Mouse (Mus musculus): ENCODE data around the gene Coasy. TPM values are rescaled to one million over a fixed set of nuclear protein-coding genes. Genes with fewer than 3 reads are reported as not detected.
A peak's percentile ranks its signal among the peaks of the same experiment; 100 is the strongest.

Gene Coasy
- polyA plus RNA-seq, 1 experiment from 2014 or later, result 44.9 TPM

GRCm38 (mm10) chr11:101081659-101082058, 706 bp upstream of the Coasy start:
- H3K27me3 ChIP-seq (ENCODE audit: control insufficient read depth, insufficient read depth, low read length), result peaks cover 43% of the 10 kb centered on the region
- ATAC-seq (ENCODE audit: low FRiP score, low TSS enrichment), result no peak

GRCm38 (mm10) chr11:101083083-101083697, 825 bp downstream of the Coasy start:
- Histone ChIP-seq H3K9ac (ENCODE audit: low read depth, low read length) (peak overlapping the region; percentile 94), H3K4me1 (ENCODE audit: control insufficient read depth, insufficient read depth, low read length) (peaks cover 21% of the 10 kb centered on the region), H3K9me3 (ENCODE audit: control insufficient read depth, low read length) (no peaks in the 10 kb centered on the region), H3K27me3 (ENCODE audit: control insufficient read depth, insufficient read depth, low read length) (peaks cover 33% of the 10 kb centered on the region), H3K4me2 (replicated peaks; ENCODE audit: low read depth, low read length) (peak overlapping the region; percentile 97), H3K4me3 (ENCODE audit: low read length) (peak overlapping the region; percentile 84), H3K27ac (ENCODE audit: low read depth, low read length) (peak overlapping the region; percentile 90; the same call in 1 of the 2 replicates), H3K36me3 (ENCODE audit: control insufficient read depth, insufficient read depth, low read length) (0 out of 2 replicates have a peak, but pooled peaks cover 6% of the 10 kb centered on the region)
- ATAC-seq (ENCODE audit: low FRiP score, low TSS enrichment), result no peak
- 32% methylated on average over 19 of the region's 19 CpGs for WGBS

More at GRCm38 (mm10) chr11:101081659-101082058, 706 bp upstream of the Coasy start:
- H3K4me2 ChIP-seq (replicated peaks; ENCODE audit: low read depth, low read length), result peak overlapping the region; percentile 97
- H3K27ac ChIP-seq (ENCODE audit: low read depth, low read length), result peak overlapping the region; percentile 14; the same call in 1 of the 2 replicates
- H3K4me3 ChIP-seq (ENCODE audit: low read length), result peak overlapping the region; percentile 84
- H3K4me1 ChIP-seq (ENCODE audit: control insufficient read depth, insufficient read depth, low read length), result peaks cover 14% of the 10 kb centered on the region
- H3K9me3 ChIP-seq (ENCODE audit: control insufficient read depth, low read length), result no peaks in the 10 kb centered on the region
- 0 out of 2 replicates have a peak, but pooled peaks cover 6% of the 10 kb centered on the region for H3K36me3 ChIP-seq (ENCODE audit: control insufficient read depth, insufficient read depth, low read length)
- H3K9ac ChIP-seq (ENCODE audit: low read depth, low read length), result peak overlapping the region; percentile 51; the same call in 1 of the 2 replicates
- 6% methylated on average over 10 of the region's 10 CpGs for WGBS

- H3K4me3 ChIP-seq (ENCODE audit: low read length), result no peak overlapping the region
- H3K27me3 ChIP-seq (ENCODE audit: control insufficient read depth, insufficient read depth, low read length), result peaks cover 22% of the 10 kb centered on the region
- H3K4me2 ChIP-seq (replicated peaks; ENCODE audit: low read depth, low read length), result no peak overlapping the region
- H3K36me3 ChIP-seq (ENCODE audit: control insufficient read depth, insufficient read depth, low read length), result peaks cover 12% of the 10 kb centered on the region
- no peak for ATAC-seq (ENCODE audit: low FRiP score, low TSS enrichment)
- H3K9me3 ChIP-seq (ENCODE audit: control insufficient read depth, low read length), result no peaks in the 10 kb centered on the region
- no peak overlapping the region for H3K27ac ChIP-seq (ENCODE audit: low read depth, low read length)
- no peak overlapping the region for H3K9ac ChIP-seq (ENCODE audit: low read depth, low read length)
- peaks cover 21% of the 10 kb centered on the region for H3K4me1 ChIP-seq (ENCODE audit: control insufficient read depth, insufficient read depth, low read length)
- WGBS, result 84% methylated on average over 14 of the region's 14 CpGs
Measured at GRCm38 (mm10) chr11:101084246-101084645, 1.9 kb downstream of the Coasy start.

- no peak overlapping the region for H3K27ac ChIP-seq (ENCODE audit: low read depth, low read length)
- no peak overlapping the region for H3K4me2 ChIP-seq (replicated peaks; ENCODE audit: low read depth, low read length)
- no peak for ATAC-seq (ENCODE audit: low FRiP score, low TSS enrichment)
- H3K4me3 ChIP-seq (ENCODE audit: low read length), result no peak overlapping the region
- peaks cover 18% of the 10 kb centered on the region for H3K36me3 ChIP-seq (ENCODE audit: control insufficient read depth, insufficient read depth, low read length)
- no peaks in the 10 kb centered on the region for H3K9me3 ChIP-seq (ENCODE audit: control insufficient read depth, low read length)
- H3K9ac ChIP-seq (ENCODE audit: low read depth, low read length), result no peak overlapping the region
- 95% methylated on average over 12 of the region's 12 CpGs for WGBS
- H3K27me3 ChIP-seq (ENCODE audit: control insufficient read depth, insufficient read depth, low read length), result peaks cover 17% of the 10 kb centered on the region
- H3K4me1 ChIP-seq (ENCODE audit: control insufficient read depth, insufficient read depth, low read length), result peaks cover 20% of the 10 kb centered on the region
Measured at GRCm38 (mm10) chr11:101084811-101085210, 2.4 kb downstream of the Coasy start.

- no peaks in the 10 kb centered on the region for H3K9me3 ChIP-seq (ENCODE audit: control insufficient read depth, low read length)
- peaks cover 28% of the 10 kb centered on the region for H3K36me3 ChIP-seq (ENCODE audit: control insufficient read depth, insufficient read depth, low read length)
- no peak for ATAC-seq (ENCODE audit: low FRiP score, low TSS enrichment)
- H3K4me2 ChIP-seq (replicated peaks; ENCODE audit: low read depth, low read length), result no peak overlapping the region
- no peak overlapping the region for H3K9ac ChIP-seq (ENCODE audit: low read depth, low read length)
- H3K4me1 ChIP-seq (ENCODE audit: control insufficient read depth, insufficient read depth, low read length), result peaks cover 18% of the 10 kb centered on the region
- WGBS, result 92% methylated on average over 18 of the region's 18 CpGs
- peaks cover 7% of the 10 kb centered on the region for H3K27me3 ChIP-seq (ENCODE audit: control insufficient read depth, insufficient read depth, low read length)
- no peak overlapping the region for H3K27ac ChIP-seq (ENCODE audit: low read depth, low read length)
- H3K4me3 ChIP-seq (ENCODE audit: low read length), result no peak overlapping the region
Measured at GRCm38 (mm10) chr11:101085617-101086322, 3.4 kb downstream of the Coasy start.

- Histone ChIP-seq H3K9ac (ENCODE audit: low read depth, low read length) (peak overlapping the region; percentile 84; the same call in 1 of the 2 replicates), H3K4me1 (ENCODE audit: control insufficient read depth, insufficient read depth, low read length) (peaks cover 18% of the 10 kb centered on the region), H3K4me3 (ENCODE audit: low read length) (no peak overlapping the region), H3K9me3 (ENCODE audit: control insufficient read depth, low read length) (no peaks in the 10 kb centered on the region), H3K36me3 (ENCODE audit: control insufficient read depth, insufficient read depth, low read length) (peaks cover 33% of the 10 kb centered on the region), H3K4me2 (replicated peaks; ENCODE audit: low read depth, low read length) (peak overlapping the region; percentile 94), H3K27ac (ENCODE audit: low read depth, low read length) (peak overlapping the region; percentile 76; the same call in 1 of the 2 replicates), H3K27me3 (ENCODE audit: control insufficient read depth, insufficient read depth, low read length) (peaks cover 2% of the 10 kb centered on the region; the same call in 1 of the 2 replicates)
- ATAC-seq (ENCODE audit: low FRiP score, low TSS enrichment), result no peak
- whole genome bisulfite sequencing, result 83% methylated on average over 6 of the region's 6 CpGs
Measured at GRCm38 (mm10) chr11:101086323-101086674, 3.9 kb downstream of the Coasy start.

- 2% methylated on average over 52 of the region's 52 CpGs for WGBS
- Histone ChIP-seq H3K4me2 (replicated peaks; ENCODE audit: low read depth, low read length) (peak within 1 kb of the TSS; percentile 94), H3K27ac (ENCODE audit: low read depth, low read length) (peak within 1 kb of the TSS; percentile 76), H3K4me1 (ENCODE audit: control insufficient read depth, insufficient read depth, low read length) (peaks cover 15% of the 10 kb centered on the region), H3K9ac (ENCODE audit: low read depth, low read length) (peak within 1 kb of the TSS; percentile 84), H3K4me3 (ENCODE audit: low read length) (peak within 1 kb of the TSS; percentile 86), H3K36me3 (ENCODE audit: control insufficient read depth, insufficient read depth, low read length) (peaks cover 40% of the 10 kb centered on the region), H3K9me3 (ENCODE audit: control insufficient read depth, low read length) (no peaks in the 10 kb centered on the region), H3K27me3 (ENCODE audit: control insufficient read depth, insufficient read depth, low read length) (no peaks in the 10 kb centered on the region)
- ATAC-seq (ENCODE audit: low FRiP score, low TSS enrichment), result peak; percentile 76
Measured at GRCm38 (mm10) chr11:101086756-101087681, 4.7 kb downstream of the Coasy start, which contains the start of gene Mlx. Mlx (plus strand) TSS chr11:101087277.

- Histone ChIP-seq H3K36me3 (ENCODE audit: control insufficient read depth, insufficient read depth, low read length) (peaks cover 47% of the 10 kb centered on the region), H3K9ac (ENCODE audit: low read depth, low read length) (peak overlapping the region; percentile 84), H3K4me3 (ENCODE audit: low read length) (peak overlapping the region; percentile 86), H3K4me1 (ENCODE audit: control insufficient read depth, insufficient read depth, low read length) (peaks cover 15% of the 10 kb centered on the region), H3K27me3 (ENCODE audit: control insufficient read depth, insufficient read depth, low read length) (no peaks in the 10 kb centered on the region), H3K27ac (ENCODE audit: low read depth, low read length) (peak overlapping the region; percentile 76), H3K4me2 (replicated peaks; ENCODE audit: low read depth, low read length) (peak overlapping the region; percentile 94), H3K9me3 (ENCODE audit: control insufficient read depth, low read length) (no peaks in the 10 kb centered on the region)
- 10% methylated on average over 8 of the region's 8 CpGs for WGBS
- ATAC-seq (ENCODE audit: low FRiP score, low TSS enrichment), result no peak; the same call in 1 of the 2 replicates
Measured at GRCm38 (mm10) chr11:101087682-101088055, 5.3 kb downstream of the Coasy start.

All from kidney, embryonic 14.5 days (tissue).